Mouse (Mus musculus) neural tube, embryonic 15.5 days (tissue): ENCODE results near the gene Fam209. TPM values are rescaled to one million over a fixed set of nuclear protein-coding genes. Genes with fewer than 3 reads are reported as not detected.

Experiments used
- ATAC-seq: fragments of 200-750 bp; cut with Nextera tagmentation; 2 replicates; pipeline ENCODE4 v1.8.0; 2017; ENCODE audit warnings: mild to moderate bottlenecking, moderate TSS enrichment, moderate library complexity; ENCODE audit not compliant: low FRiP score
- H3K27ac ChIP-seq: fragments of 300-500 bp; sonication (generic); replicated peaks from 2 replicates; pipeline ENCODE4 v1.5.1; 2015; ENCODE audit warnings: mild to moderate bottlenecking, inconsistent platforms
- H3K27me3 ChIP-seq: fragments of 300-500 bp; sonication (generic); replicated peaks from 2 replicates; pipeline ENCODE4 v1.6.1; 2015; ENCODE audit warnings: inconsistent platforms
- H3K36me3 ChIP-seq: fragments of 300-500 bp; sonication (generic); 2 replicates; pipeline ENCODE4 v1.6.1; 2015; ENCODE audit warnings: inconsistent platforms
- H3K4me1 ChIP-seq: fragments of 300-500 bp; sonication (generic); 2 replicates; pipeline ENCODE4 v1.6.1; 2015; ENCODE audit warnings: inconsistent platforms
- H3K4me2 ChIP-seq: fragments of 300-500 bp; sonication (generic); 2 replicates; pipeline ENCODE4 v1.6.1; 2015; ENCODE audit warnings: inconsistent platforms, mild to moderate bottlenecking, moderate library complexity
- H3K4me3 ChIP-seq: fragments of 300-500 bp; sonication (generic); replicated peaks from 2 replicates; pipeline ENCODE4 v1.5.1; 2015; ENCODE audit warnings: mild to moderate bottlenecking, inconsistent platforms
- H3K9ac ChIP-seq: fragments of 300-500 bp; sonication (generic); replicated peaks from 2 replicates; pipeline ENCODE4 v1.6.1; 2015; ENCODE audit warnings: mild to moderate bottlenecking, inconsistent platforms
- H3K9me3 ChIP-seq: fragments of 300-500 bp; sonication (generic); replicated peaks from 2 replicates; pipeline ENCODE4 v1.6.1; 2016; ENCODE audit warnings: inconsistent platforms
- WGBS: fragments of 180-500 bp; shearing (Covaris S2); methylation state at CpG from one replicate; pipeline ENCODE4 v1.1.7; 2015; ENCODE audit warnings: mixed read lengths; 5-methylcytosine and 5-hydroxymethylcytosine counted together
- polyA plus RNA-seq: library from polyadenylated mRNA; unstranded; fragments of >200 nt; fragmentation: Nextera tagmentation; extraction: Ambion mirVana; gene quantifications from 2 replicates; pipeline ENCODE4 v1.2.1, GENCODE M21; 2015

The Fam209 gene
- polyA plus RNA-seq, 1 experiment from 2014 or later: not detected

DNA sequence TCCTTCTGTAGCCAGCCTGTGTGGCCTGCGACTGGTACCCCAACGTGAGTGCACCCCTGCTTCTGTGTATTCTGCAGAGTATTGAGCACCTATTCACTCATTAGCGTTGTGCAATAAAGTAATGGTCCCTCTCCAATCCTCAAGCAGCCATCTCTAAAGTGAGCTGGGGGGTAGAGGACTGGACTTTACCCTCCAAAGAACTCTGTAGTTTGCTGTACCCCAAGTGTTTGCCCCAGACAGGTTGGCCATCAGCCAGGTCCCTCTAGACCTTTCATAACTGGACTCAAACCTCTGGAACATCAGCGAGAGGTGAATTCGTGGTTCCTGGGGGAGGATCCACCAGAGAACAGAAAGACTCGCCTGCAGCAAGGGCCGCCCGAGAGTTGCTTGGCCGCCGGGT, 19.9 kb upstream of the Fam209 start:
- Histone ChIP-seq H3K27me3 (no peaks in the 10 kb centered on the region), H3K36me3 (peaks cover 83% of the 10 kb centered on the region), H3K4me3 (no peak overlapping the region), H3K9ac (no peak overlapping the region), H3K9me3 (no peaks in the 10 kb centered on the region), H3K4me1 (no peaks in the 10 kb centered on the region), H3K4me2 (no peak overlapping the region), H3K27ac (no peak overlapping the region)
- 94% methylated on average over 10 of the region's 10 CpGs for WGBS
- no peak for ATAC-seq

DNA sequence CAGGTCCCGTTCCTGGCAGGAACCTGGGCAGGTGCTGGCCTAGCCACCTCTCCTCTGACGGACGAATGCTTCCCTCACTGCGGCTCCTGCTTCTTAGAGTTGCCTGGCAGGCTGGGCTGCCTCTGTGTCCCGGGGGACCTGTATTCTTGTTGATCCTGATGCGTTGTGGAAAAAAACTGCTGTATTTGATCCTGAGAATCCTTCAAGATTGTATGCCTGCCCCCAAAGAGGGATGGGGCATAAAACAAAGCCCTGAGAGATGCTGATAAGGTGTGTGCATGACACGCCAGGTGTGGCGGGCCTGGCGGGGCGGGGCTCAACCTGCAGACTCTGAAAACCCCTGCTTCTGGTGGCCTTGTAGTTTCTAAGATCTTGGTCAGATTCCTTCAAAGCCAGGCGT, 13.8 kb upstream of the Fam209 start, which contains the start of gene Gcnt7:
TSS of gene Gcnt7 (minus strand) at position 101 of the 400 bp plus-strand sequence.
- Histone ChIP-seq H3K4me3 (no peak within 1 kb of the TSS), H3K9ac (no peak within 1 kb of the TSS), H3K27me3 (no peaks in the 10 kb centered on the region), H3K4me2 (no peak within 1 kb of the TSS), H3K4me1 (no peaks in the 10 kb centered on the region), H3K9me3 (no peaks in the 10 kb centered on the region), H3K27ac (no peak within 1 kb of the TSS), H3K36me3 (peaks cover 44% of the 10 kb centered on the region)
- 89% methylated on average over 11 of the region's 11 CpGs for WGBS
- ATAC-seq: no peak

DNA sequence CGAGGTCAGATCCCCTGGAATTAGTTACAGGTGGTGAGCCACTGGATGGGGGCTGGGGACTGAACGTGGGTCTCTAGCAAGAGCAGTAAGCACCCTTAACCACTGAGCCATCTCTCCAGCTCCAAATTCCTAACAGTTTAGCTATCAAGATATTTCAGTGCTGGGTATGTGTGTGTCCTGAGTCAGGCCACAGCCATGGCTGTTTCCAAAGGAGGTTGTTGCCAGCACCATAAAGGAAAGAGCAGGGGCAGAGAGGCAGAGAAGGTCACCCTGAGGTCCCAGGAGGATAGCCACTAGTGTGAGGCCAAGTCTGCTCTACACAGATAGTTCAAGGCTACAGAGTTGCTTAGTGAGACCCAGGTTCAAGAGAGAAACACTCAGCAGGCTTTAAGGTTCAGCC, 11.7 kb upstream of the Fam209 start:
- WGBS: 93% methylated on average over 2 of the region's 2 CpGs
- H3K4me1 ChIP-seq: no peaks in the 10 kb centered on the region
- H3K4me2 ChIP-seq: no peak overlapping the region
- peaks cover 52% of the 10 kb centered on the region for H3K36me3 ChIP-seq
- H3K4me3 ChIP-seq: no peak overlapping the region
- H3K9ac ChIP-seq: no peak overlapping the region
- no peaks in the 10 kb centered on the region for H3K9me3 ChIP-seq
- no peak overlapping the region for H3K27ac ChIP-seq
- no peaks in the 10 kb centered on the region for H3K27me3 ChIP-seq
- no peak for ATAC-seq

DNA sequence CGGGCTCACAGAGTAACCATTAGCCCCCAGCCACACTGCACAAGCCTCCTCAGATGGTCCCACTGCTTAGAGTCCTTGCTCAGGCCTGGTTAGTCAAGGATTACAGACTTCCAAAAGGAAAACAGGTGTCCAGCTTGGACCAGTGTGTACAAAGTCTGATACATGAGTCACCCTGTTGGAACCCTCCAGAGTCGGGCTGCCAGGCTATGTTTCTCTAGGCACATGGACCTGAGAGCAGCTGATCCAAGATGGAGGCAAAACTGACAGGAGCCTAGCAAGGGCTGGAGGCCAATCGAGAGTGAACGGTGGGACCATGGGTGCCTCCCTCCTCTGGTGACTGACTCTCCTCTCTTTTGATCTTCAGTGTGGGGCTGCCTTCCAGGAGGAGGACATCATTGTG, 9.5 kb upstream of the Fam209 start:
- Histone ChIP-seq H3K27ac (no peak overlapping the region), H3K9ac (no peak overlapping the region), H3K4me2 (no peak overlapping the region), H3K4me1 (no peaks in the 10 kb centered on the region), H3K27me3 (no peaks in the 10 kb centered on the region), H3K36me3 (peaks cover 57% of the 10 kb centered on the region), H3K4me3 (no peak overlapping the region), H3K9me3 (no peaks in the 10 kb centered on the region)
- WGBS: 96% methylated on average over 4 of the region's 4 CpGs
- no peak for ATAC-seq

DNA sequence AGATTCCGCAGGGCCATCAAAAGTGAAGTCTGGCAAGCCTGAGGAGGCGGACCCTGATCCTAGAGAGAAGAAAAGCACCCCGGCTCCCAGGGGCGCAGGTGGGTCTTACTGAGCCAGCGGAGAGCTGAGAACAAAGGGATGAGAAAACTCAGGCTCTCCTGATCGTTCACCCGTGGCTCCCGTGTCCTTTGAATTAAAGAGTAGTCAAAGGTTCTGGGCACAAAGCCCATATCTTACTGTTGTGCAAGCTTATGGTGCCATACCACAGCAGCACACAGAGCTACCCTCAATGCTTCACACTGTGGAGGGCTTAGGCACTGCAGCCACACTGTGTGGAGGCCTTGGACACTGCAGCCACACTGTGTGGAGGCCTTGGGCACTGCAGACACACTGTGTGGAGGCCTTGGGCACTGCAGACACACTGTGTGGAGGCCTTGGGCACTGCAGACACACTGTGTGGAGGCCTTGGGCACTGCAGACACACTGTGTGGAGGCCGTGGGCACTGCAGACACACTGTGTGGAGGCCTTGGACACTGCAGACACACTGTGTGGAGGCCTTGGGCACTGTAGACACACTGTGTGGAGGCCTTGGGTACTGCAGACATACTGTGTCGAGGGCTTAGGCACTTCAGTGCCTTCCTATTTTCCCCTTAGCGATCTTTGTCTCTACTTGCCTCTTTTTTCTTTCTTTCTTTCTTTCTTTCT, 5.7 kb upstream of the Fam209 start:
- no peak overlapping the region for H3K4me2 ChIP-seq
- 77% methylated on average over 11 of the region's 11 CpGs for WGBS
- H3K36me3 ChIP-seq: peaks cover 73% of the 10 kb centered on the region
- no peak for ATAC-seq
- no peak overlapping the region for H3K4me3 ChIP-seq
- H3K9me3 ChIP-seq: no peaks in the 10 kb centered on the region
- H3K4me1 ChIP-seq: no peaks in the 10 kb centered on the region
- H3K27me3 ChIP-seq: no peaks in the 10 kb centered on the region
- no peak overlapping the region for H3K27ac ChIP-seq
- no peak overlapping the region for H3K9ac ChIP-seq

DNA sequence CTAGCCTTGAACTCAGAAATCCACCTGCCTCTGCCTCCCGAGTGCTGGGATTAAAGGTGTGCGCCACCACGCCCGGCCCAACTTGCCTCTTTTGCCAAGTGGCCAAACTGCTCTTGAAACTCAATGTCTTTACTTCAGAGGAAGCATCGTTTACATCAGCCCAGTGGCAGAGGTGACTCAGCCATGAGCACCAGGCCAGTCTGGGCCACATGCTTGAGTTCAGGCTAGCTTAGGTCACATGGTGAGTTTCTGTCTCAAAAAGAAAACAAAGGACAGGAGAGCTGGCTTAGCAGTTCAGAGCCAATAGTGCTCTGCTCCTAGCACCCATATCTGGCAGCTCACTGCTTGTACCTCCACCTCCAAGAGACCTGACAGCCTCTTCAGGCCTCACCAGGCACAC, 5.1 kb upstream of the Fam209 start:
- Histone ChIP-seq H3K9ac (no peak overlapping the region), H3K27me3 (no peaks in the 10 kb centered on the region), H3K36me3 (peaks cover 71% of the 10 kb centered on the region), H3K27ac (no peak overlapping the region), H3K4me2 (no peak overlapping the region), H3K4me3 (no peak overlapping the region), H3K4me1 (no peaks in the 10 kb centered on the region), H3K9me3 (no peaks in the 10 kb centered on the region)
- WGBS: 89% methylated on average over 5 of the region's 5 CpGs
- ATAC-seq: no peak

DNA sequence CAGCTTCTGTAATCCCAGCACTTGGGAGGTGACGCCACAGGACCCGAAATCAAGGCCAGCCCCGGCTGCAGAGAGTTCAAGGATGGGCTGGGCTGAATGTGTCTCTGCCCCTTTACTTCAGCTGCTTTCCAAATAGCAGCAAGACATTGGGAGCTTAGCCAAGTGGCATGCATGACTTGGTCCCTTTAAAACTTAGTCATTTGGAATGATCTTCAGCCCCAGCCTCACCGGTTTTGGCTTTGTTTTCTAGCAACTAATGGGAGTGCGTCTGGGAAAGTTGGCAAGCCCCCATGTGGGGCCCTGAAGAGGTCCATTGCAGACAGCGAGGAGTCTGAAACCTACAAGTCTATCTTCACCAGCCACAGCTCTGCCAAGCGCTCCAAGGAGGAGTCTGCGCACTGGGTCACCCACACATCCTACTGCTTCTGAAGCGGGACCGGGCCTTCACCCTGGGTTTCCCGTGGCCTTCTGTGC, 3.9 kb upstream of the Fam209 start:
- Histone ChIP-seq H3K27me3 (no peaks in the 10 kb centered on the region), H3K4me2 (no peak overlapping the region), H3K4me3 (no peak overlapping the region), H3K36me3 (peaks cover 64% of the 10 kb centered on the region), H3K9ac (no peak overlapping the region), H3K9me3 (no peaks in the 10 kb centered on the region), H3K4me1 (0 out of 2 replicates have a peak, but pooled peaks cover 2% of the 10 kb centered on the region), H3K27ac (no peak overlapping the region)
- 67% methylated on average over 11 of the region's 11 CpGs for WGBS
- ATAC-seq: peak; percentile 75

DNA sequence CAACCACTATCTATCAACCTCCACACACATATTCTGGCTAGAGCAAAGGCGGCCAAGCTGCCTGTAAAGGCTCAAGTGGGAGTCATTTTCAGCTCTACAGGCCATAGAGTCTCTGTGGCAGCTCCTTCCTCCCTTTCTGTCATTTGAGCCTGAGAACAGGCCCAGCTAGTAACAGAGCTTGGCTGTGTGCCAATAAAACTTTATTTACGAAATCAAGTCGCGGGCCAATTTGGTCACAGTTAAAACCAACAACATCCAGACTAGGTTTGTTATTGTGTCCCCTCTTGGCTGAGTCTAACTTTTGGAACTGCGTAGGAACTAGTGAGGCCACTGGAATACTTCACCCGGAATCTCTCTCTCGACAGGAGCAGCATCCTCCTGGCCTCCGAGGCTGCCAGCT, 1.3 kb downstream of the Fam209 start:
- WGBS: 52% methylated on average over 8 of the region's 8 CpGs
- no peaks in the 10 kb centered on the region for H3K9me3 ChIP-seq
- H3K27me3 ChIP-seq: peaks cover 3% of the 10 kb centered on the region; the same call in 1 of the 2 replicates
- H3K4me2 ChIP-seq: no peak overlapping the region
- H3K27ac ChIP-seq: no peak overlapping the region
- ATAC-seq: no peak
- H3K9ac ChIP-seq: no peak overlapping the region
- no peak overlapping the region for H3K4me3 ChIP-seq
- peaks cover 15% of the 10 kb centered on the region for H3K36me3 ChIP-seq
- 0 out of 2 replicates have a peak, but pooled peaks cover 4% of the 10 kb centered on the region for H3K4me1 ChIP-seq

DNA sequence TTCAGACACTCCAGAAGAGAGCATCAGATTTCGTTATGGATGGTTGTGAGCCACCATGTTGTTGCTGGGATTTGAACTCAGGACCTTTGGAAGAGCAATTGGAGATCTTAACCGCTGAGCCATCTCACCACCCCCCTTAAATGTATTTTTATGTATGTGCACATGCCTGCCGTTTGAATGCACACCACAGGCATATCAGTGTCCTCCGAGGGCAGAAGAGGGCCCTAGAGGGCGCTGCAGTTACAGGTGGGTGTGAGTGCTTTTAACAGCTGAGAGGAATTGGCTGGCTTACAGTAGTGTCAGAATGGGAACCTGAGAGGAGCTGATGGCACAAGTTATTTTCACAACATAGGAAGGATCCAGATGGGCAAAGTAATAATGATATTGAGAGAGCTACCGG, 2.6 kb downstream of the Fam209 start:
- peaks cover 3% of the 10 kb centered on the region; the same call in 1 of the 2 replicates for H3K27me3 ChIP-seq
- H3K9ac ChIP-seq: no peak overlapping the region
- ATAC-seq: no peak
- H3K4me1 ChIP-seq: 0 out of 2 replicates have a peak, but pooled peaks cover 4% of the 10 kb centered on the region
- no peaks in the 10 kb centered on the region for H3K9me3 ChIP-seq
- peaks cover 1% of the 10 kb centered on the region; the same call in 1 of the 2 replicates for H3K36me3 ChIP-seq
- no peak overlapping the region for H3K4me3 ChIP-seq
- no peak overlapping the region for H3K4me2 ChIP-seq
- 35% methylated on average over 6 of the region's 6 CpGs for WGBS
- no peak overlapping the region for H3K27ac ChIP-seq

DNA sequence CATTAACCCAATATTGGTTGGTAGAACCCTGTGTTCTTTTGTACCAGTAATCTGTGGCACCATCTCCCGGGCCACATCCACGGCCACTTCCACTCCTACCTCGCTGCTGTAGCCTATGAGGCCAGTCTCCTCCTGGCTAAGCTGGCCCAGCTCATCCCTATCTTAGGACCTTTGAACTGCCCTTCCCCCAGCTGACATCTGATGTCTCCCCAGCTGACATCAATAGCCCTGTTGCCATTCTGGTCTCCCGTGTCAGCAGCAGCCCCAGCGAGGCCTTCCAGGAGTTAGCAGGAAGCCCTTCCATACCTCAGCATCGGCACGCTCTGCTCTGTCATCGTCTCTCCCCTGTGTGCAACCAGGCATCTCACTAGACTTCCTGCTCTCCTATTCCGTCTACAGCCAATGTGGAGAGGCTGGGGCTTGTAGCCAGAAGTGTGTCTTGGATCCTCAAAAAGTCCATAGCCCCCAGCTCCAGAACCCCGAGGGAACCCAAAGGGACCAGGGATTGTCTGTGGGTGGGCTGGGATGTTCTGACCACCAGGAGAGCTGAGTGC, 4.5 kb downstream of the Fam209 start:
- no peak overlapping the region for H3K4me3 ChIP-seq
- H3K4me1 ChIP-seq: 0 out of 2 replicates have a peak, but pooled peaks cover 4% of the 10 kb centered on the region
- H3K9ac ChIP-seq: no peak overlapping the region
- peaks cover 3% of the 10 kb centered on the region; the same call in 1 of the 2 replicates for H3K27me3 ChIP-seq
- no peaks in the 10 kb centered on the region for H3K9me3 ChIP-seq
- H3K4me2 ChIP-seq: no peak overlapping the region
- ATAC-seq: no peak
- H3K36me3 ChIP-seq: no peaks in the 10 kb centered on the region
- no peak overlapping the region for H3K27ac ChIP-seq
- 44% methylated on average over 10 of the region's 10 CpGs for WGBS

DNA sequence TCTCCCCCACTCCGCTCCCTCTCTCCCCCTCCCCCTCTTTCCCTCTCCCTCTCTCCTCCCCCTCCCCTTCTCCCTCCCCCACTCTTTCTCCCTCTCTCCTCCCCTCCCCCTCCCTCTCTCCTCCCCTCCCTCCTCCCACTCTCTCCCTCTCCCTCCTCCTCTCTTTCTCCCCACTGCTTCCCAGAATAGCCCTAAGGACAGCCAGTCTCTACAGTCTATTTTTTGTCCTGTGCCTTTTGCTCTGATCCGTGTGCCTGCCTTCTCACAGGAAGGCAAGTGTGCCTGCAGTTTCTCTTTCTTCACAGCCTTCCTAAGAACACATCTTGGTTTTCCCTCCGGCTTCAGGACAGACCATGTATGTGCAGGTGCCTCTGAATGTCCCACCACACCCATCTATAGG, 5.0 kb downstream of the Fam209 start:
- no peaks in the 10 kb centered on the region for H3K36me3 ChIP-seq
- H3K4me1 ChIP-seq: 0 out of 2 replicates have a peak, but pooled peaks cover 4% of the 10 kb centered on the region
- no peak overlapping the region for H3K27ac ChIP-seq
- H3K27me3 ChIP-seq: peaks cover 3% of the 10 kb centered on the region; the same call in 1 of the 2 replicates
- H3K4me2 ChIP-seq: no peak overlapping the region
- H3K9ac ChIP-seq: no peak overlapping the region
- 46% methylated on average over 3 of the region's 3 CpGs for WGBS
- ATAC-seq: no peak
- no peak overlapping the region for H3K4me3 ChIP-seq
- H3K9me3 ChIP-seq: no peaks in the 10 kb centered on the region

DNA sequence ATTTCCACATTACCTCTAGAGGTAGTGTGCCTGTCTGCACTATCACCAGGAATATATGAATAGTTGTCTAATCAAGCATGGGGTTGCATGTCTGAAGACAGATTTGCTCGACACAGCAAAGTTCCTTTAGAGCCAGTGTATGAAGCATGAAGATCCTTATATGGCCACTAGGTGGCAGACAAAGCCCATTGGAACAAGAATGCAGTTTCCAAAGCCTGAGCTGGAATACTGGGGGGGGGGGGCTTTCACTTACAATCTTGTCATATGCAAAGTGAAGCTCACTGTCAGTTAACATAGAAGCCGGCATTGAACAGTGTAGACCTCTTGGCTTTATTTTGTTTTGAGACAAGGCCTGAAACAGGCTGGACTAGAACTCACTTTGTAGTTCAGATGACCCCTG, 5.5 kb downstream of the Fam209 start:
- 11% methylated on average over 2 of the region's 2 CpGs for WGBS
- no peak overlapping the region for H3K4me2 ChIP-seq
- H3K27me3 ChIP-seq: peaks cover 3% of the 10 kb centered on the region; the same call in 1 of the 2 replicates
- 0 out of 2 replicates have a peak, but pooled peaks cover 4% of the 10 kb centered on the region for H3K4me1 ChIP-seq
- no peaks in the 10 kb centered on the region for H3K9me3 ChIP-seq
- H3K4me3 ChIP-seq: no peak overlapping the region
- no peak overlapping the region for H3K27ac ChIP-seq
- ATAC-seq: 0 out of 2 replicates have a peak, but pooled peaks have one; percentile 14
- H3K36me3 ChIP-seq: no peaks in the 10 kb centered on the region
- H3K9ac ChIP-seq: no peak overlapping the region
